Mouse (Mus musculus): ENCODE results near the gene 1810055G02Rik.

Gene 1810055G02Rik

GRCm38 (mm10) chr19:3708078-3709012 lies at the start of gene 1810055G02Rik:
1810055G02Rik (plus strand) TSS chr19:3708293.
- peak; percentile 96 to 98 for DNase-seq (ENCODE audit: low spot score in 2 of 2)

DNA sequence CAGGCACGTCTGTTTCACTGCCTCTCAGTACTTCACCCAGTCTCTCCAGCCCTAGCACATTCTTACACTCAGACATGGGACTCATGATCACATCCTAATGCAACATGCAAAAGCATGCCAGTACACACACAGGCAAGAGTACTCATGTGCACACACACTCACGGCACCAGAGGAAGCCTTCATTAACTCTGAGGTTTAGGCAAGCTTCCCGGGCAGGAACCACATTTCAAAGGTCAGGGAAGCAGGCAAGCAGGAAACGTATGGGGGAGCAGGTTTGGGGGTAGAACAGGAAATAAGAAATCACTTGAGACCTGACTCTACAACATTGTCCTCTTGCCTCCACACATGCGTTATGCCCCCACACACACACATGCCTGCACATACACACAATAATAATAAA lies 42.6 kb upstream of the 1810055G02Rik start:
- DNase-seq (ENCODE audit: low spot score in 2 of 2): no peak

- DNase-seq (ENCODE audit: low spot score in 2 of 2): no peak
These were observed 41.5 kb upstream of the 1810055G02Rik start for GRCm38 (mm10) chr19:3666632-3667031.

DNA sequence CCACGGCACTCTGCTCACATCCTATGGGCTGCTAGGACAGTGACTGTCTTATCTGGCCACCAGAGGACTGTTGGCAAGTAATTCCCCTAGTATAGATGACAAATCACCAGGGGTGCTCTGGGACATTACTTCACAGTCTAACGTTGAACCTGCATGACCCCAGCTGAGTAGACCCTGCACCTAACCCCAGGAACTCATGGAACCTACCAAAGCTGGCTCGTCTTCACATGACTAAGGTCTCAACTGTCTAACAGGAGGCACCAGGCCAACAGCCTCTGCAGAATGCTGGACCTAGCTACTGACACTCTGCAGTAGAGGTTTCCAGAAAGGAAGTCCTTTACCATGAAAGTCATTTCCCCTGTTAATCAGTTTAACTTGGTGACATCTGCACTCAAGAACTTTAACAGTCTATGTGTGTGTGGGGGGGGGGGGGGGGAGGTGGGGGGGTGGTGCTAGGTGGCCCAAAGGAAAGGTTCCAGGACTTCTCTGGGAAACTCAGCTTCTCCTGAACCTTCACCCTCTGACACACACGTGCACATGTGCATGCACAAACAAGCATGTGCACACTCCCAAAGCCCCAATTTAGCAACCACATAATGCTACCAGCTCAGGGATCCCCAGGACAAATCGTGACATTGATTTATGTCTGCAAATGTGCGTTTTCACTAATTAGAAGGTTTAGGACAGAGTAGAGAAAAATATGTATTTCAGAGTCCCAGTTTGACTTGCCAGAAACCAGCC lies 40.8 kb upstream of the 1810055G02Rik start:
- no peak for DNase-seq (ENCODE audit: low spot score in 2 of 2)

GRCm38 (mm10) chr19:3667979-3668378 lies 40.1 kb upstream of the 1810055G02Rik start:
- no peak for DNase-seq (ENCODE audit: low spot score in 2 of 2)

DNA sequence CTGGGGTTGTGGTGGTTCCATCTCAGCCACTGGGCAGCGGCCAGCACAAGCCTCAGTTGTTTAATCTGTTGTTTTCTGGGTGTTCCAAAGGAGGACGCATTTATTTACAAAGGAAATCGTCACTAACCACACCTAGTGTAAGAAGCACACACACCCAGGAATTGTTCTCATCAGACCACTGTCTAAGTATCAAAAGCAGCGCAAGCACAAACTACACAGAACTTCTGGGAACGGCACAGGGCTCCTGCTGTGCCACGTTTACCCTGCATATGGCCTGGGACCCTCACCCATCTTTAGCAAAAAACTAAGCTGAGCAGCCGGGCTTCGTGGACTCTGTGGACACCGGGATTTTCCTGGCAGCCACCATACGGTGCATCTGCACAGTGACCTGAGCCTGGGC lies 39.5 kb upstream of the 1810055G02Rik start:
- DNase-seq (ENCODE audit: low spot score in 2 of 2): no peak

- no peak for DNase-seq (ENCODE audit: low spot score in 2 of 2)
These were observed 39.0 kb upstream of the 1810055G02Rik start for GRCm38 (mm10) chr19:3669100-3669499.

GRCm38 (mm10) chr19:3673149-3673548 lies 34.9 kb upstream of the 1810055G02Rik start:
- no peak for DNase-seq (ENCODE audit: low spot score in 2 of 2)

- no peak for DNase-seq (ENCODE audit: low spot score in 2 of 2)
These were observed 33.8 kb upstream of the 1810055G02Rik start for GRCm38 (mm10) chr19:3674122-3674855.

DNA sequence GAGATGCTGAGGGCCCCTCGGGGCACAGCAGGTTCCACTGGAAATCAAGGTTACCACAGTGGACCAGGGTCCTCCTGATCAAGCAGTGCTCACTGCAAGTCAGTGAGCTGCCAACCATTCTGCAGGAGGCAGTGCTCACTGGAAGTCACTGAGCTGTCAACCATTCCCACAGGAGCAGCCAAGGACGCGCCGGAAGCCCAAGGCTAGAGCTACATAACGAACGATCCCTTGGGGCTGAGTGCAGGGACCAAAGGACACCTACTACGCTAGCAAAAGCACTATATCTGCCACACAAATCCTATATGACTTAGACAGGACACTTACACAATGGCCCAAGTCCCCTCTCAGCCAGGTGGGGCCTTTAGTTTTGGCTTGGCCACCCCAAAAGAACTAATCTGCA lies 27.4 kb upstream of the 1810055G02Rik start:
- no peak for DNase-seq (ENCODE audit: low spot score in 2 of 2)

DNA sequence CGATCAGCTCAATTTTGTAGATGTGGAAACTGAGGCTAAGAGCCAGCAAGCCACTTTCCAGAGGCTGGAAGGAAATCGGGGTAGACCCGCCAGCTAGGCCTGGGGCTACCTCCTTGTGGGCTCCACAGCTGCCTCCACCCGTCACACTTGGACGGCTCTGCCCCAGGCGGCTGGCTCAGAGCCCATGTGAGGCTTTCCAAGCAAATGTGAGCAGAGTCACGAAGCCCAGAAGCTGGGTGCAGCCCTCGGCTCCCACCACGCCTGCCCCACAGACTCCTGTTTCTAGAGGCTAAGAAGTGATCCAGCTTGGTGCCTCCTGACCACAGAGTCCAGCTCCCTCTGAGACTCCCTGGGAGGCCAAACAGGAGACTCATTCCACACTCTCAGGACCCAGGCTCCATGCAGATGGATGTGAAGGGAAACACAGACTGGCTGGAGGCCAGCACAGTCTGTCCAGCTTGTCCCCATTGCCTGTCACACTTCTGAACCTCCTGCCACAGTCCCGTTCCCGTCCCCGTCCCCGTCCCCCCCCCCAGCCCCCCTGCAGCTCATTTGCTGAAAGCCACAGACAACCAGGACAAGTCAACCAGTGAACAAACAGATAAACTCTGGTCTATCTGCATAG lies 26.7 kb upstream of the 1810055G02Rik start:
- no peak for DNase-seq (ENCODE audit: low spot score in 2 of 2)

GRCm38 (mm10) chr19:3684414-3684813 lies 23.7 kb upstream of the 1810055G02Rik start:
- no peak for DNase-seq (ENCODE audit: low spot score in 2 of 2)

DNA sequence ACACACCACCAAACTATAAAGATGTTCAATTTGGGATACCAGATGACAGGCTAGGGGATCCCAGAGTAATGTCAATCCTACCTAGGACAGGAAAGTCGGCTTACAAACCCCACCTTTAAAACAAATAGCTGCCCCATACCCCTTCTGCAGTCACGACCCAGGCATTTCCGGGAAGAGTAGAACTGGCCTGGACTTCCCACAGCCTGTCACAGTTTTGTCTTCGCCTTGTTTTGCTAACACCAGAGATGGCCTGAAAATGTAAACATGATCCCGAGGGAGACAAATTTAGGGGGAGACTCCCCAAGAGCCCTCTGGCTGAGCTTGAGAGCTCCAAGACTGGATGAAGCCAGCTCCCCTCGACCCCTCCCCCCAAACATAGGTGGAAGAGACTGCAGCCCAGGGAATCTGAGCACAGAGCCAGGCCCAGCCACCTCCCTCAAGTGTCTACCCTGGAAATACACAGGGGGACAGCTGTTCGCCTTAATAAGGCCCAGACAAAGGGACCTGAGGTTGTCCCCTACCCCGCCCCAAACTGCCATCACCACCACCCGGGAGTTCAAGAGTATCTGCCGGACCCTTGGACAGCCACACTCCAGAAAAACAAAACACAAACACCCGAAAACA lies 23.0 kb upstream of the 1810055G02Rik start:
- DNase-seq (ENCODE audit: low spot score in 2 of 2): no peak

DNA sequence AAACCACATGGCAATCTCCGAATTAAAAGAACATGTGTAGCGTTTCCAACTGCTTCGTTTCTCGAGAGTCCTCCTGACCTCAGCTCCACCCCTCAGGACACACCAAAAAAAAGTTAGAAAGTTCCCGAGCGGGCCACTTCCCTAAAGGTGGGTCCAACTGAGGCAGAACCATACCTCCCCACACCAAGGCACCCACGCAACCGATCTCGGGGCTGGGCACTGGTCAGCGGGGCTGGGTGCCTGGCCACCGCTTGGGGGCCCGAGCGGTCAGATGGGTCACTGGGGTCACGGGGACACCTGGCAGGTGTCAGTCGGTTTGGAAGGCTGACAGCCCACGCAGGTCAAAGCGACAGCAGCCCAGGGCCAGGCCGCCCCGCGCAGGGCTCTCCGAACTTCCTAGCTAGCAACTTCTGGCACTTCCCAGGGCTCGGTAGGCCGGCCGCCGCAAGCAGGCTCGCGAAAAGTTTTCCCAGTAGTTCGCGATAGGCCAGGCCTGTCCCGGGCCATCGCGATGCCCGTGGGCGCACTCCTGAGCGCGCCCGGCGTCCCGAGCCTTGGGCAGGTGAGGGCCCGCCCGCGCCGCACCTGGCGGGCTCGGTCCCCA lies 22.4 kb upstream of the 1810055G02Rik start:
- peak in 1 of 2 experiments; percentile 23 for DNase-seq (ENCODE audit: low spot score in 2 of 2)

DNA sequence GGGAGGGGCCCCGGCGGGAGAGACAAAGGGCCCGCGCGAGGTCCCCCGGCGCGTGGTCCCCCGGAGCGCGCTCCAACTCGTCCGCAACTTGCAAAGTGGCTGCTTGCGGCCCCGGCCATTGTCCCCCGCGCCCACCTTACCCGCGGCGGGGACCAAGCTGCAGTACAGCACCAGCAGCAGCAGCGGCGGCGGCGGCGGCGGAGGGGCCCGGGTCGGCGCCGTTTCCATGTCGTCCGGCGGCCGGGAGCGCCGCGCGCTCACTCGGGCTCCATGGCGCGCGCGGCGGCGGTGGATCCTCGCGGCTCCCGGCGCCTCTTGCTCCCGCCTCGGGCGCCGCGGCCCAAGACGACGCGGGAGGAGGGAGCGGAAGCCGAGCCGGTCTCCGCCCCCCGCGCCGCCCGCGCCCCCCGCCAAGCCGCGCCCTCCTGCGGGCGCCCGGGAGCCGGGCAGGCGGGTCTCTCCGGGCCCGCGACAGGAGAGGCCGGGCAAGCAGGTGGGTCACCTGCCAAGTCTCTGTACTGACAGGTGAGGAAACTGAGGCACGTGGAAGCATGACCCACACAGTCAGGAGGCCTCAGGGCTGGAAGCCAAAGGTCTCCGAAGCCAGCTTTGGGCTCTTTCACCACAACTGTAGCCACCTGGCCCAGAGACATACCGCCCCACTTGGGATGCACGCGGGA lies 21.7 kb upstream of the 1810055G02Rik start, which contains the start of gene Lrp5:
TSS of gene Lrp5 (minus strand) at position 350 of the 680 bp plus-strand sequence.
- DNase-seq (ENCODE audit: low spot score in 2 of 2): peak; percentile 24 to 69

DNA sequence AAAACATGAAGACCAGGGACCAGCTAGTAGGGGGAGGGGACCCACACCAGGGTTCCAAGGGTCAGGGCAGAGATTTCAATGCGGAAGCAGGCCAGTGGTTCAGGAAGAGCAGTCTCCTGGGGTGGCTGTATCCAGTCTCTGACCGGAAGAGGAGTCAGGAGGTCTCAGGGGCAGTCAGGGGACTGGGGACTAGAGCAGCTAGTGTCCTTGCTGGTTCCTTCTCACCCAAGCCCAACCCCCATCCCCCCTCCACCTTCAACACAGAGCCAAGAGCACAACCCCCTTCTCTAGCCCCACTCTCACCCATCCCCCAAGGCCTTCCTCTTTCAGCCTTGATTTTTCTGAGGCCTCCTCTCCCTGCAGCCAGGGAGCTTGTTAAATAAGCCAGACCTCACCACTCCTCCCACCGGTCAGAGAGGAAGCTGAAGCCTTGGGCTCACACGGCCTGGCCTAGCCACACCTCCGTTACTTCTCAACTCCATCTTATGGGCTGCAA lies 20.4 kb upstream of the 1810055G02Rik start:
- DNase-seq (ENCODE audit: low spot score in 2 of 2): peak in 1 of 2 experiments; percentile 31

DNA sequence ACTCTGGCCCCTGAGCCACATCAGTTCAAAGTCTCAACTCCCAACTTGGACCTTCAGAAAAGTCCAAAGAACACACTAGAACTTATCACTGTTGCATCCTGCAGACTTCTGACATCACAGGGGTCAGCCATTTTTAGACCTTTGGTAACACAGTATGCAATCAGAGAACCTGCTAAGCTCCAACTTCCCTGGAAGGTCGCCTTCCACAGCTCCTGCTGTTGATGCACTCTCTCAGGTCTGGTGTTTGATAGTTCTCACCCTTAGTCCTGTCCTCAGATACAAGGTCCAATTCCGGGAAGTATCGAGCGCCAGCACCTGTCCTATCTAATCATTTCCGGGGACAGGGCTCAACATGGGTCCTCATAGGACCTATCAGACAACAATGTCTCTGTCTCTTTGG lies 16.8 kb upstream of the 1810055G02Rik start:
- DNase-seq (ENCODE audit: low spot score in 2 of 2): no peak

GRCm38 (mm10) chr19:3692414-3693145 lies 15.5 kb upstream of the 1810055G02Rik start:
- no peak for DNase-seq (ENCODE audit: low spot score in 2 of 2)

GRCm38 (mm10) chr19:3694476-3694875 lies 13.6 kb upstream of the 1810055G02Rik start:
- no peak for DNase-seq (ENCODE audit: low spot score in 2 of 2)

Measured in spleen, postnatal 4 days (tissue).